Mouse (Mus musculus) lung, adult 2 months (tissue): ENCODE measurements at regions not wholly inside any gene's neighbourhood (a gene's known extent, or its start where the extent isn't known, plus 50 kb on each side); places are given as distances from the start of the nearest gene placed in this dataset.

Source experiments
- DNase-seq: peaks from one replicate; pipeline ENCODE4 v3.0.0; 2022
- H3K4me1 ChIP-seq: fragments of 200-500 bp; 2 replicates; pipeline ENCODE4 v1.6.1; 2011; ENCODE audit warnings: low read length; ENCODE audit not compliant: control insufficient read depth, insufficient read depth
- H3K4me3 ChIP-seq: fragments of 200-500 bp; replicated peaks from 2 replicates; pipeline ENCODE3; 2011; ENCODE audit warnings: low read depth, mild to moderate bottlenecking, control low read depth, low read length; ENCODE audit errors: extremely low read depth
- CTCF ChIP-seq: fragments of 200-500 bp; IDR thresholded peaks from 2 replicates; pipeline ENCODE4 v1.5.1; 2011; ENCODE audit warnings: mild to moderate bottlenecking, low read length, control low read depth; ENCODE audit not compliant: insufficient read depth
- POLR2A ChIP-seq: fragments of 200-500 bp; IDR thresholded peaks from 2 replicates; pipeline ENCODE4 v1.6.1; 2011; ENCODE audit warnings: low read depth, mild to moderate bottlenecking, control low read depth, low read length, borderline replicate concordance; ENCODE audit errors: extremely low read depth
- WGBS: fragments of 180-500 bp; shearing (Covaris S2); methylation state at CpG from one replicate; pipeline ENCODE4 v1.1.7; 2018; 5-methylcytosine and 5-hydroxymethylcytosine counted together

DNA sequence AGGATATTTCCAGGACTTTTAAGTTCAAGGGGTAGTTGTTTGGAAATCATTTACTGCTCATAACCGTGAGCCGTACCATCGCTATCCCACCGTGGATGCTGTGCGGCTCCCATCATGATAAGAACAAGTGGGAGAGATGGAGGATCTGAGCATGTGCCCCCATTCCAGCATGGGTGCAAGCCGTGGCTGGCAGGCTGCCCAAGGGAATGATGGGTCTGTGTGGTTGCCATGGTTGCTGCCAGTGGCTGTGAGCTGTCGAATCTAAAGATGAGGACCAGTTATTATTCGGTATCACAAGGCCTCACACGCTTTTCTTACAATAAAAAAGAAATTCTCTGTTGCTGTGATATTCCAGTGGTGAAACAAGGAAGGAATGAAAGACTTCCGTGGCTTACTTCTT is 189.0 kb upstream of the Dnajc19 start:
- no peak for DNase-seq
- TF ChIP-seq POLR2A (no peak), CTCF (no peak)
- WGBS = 82% methylated on average over 10 of the region's 10 CpGs
- Histone ChIP-seq H3K4me1 (no peaks in the 10 kb centered on the region), H3K4me3 (no peak overlapping the region)

DNA sequence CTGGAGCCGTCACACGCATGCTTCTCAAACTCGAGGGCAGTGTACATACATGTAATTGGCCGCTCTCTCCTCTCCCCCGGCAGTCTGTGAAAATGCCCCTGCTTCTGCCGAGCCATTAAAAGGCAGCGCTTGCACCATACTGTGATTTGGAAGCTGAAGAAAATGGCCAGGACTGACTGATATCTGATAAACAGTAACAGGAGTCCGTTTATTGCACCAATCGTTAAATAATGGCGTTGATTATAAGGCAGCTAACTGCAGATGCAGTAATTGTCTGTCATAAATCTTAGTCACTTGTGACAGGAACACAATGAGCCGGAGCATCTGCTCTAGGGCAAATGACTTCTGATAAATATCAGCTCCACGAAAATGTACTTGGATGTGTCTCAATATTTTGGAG is 185.3 kb upstream of the Dnajc19 start:
- no peak overlapping the region for H3K4me3 ChIP-seq
- DNase-seq = no peak
- WGBS = 56% methylated on average over 12 of the region's 12 CpGs
- H3K4me1 ChIP-seq = no peaks in the 10 kb centered on the region
- TF ChIP-seq POLR2A (no peak), CTCF (no peak)

DNA sequence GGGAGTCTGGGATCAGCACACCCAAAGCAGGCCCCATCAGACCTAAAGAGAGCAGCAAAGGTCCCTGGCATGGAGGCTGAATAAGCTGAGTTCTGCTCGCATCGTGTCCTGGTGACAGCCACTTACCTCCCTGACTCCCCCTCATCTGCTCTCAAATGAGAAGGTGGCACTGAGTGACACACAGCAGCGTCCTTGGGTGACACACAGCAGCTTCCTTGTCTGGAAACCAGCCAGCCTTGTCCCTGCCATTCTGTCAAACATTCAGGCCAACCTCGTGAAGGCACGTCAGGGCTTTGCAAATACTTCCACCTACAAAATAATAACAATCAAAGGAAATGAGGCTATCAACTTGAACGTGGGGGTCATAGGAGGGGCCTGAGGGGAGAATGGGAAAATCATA is 183.7 kb upstream of the Dnajc19 start:
- TF ChIP-seq POLR2A (no peak), CTCF (no peak)
- WGBS = 30% methylated on average over 6 of the region's 6 CpGs
- DNase-seq = no peak
- H3K4me3 ChIP-seq = no peak overlapping the region
- no peaks in the 10 kb centered on the region for H3K4me1 ChIP-seq

- TF ChIP-seq CTCF = no peak
- no peaks in the 10 kb centered on the region for H3K4me1 ChIP-seq
- no peak overlapping the region for H3K4me3 ChIP-seq
- DNase-seq = no peak
- WGBS = 65% methylated on average over 12 of the region's 12 CpGs
These were observed 171.7 kb upstream of the Dnajc19 start for GRCm38 (mm10) chr3:34252730-34253337.

DNA sequence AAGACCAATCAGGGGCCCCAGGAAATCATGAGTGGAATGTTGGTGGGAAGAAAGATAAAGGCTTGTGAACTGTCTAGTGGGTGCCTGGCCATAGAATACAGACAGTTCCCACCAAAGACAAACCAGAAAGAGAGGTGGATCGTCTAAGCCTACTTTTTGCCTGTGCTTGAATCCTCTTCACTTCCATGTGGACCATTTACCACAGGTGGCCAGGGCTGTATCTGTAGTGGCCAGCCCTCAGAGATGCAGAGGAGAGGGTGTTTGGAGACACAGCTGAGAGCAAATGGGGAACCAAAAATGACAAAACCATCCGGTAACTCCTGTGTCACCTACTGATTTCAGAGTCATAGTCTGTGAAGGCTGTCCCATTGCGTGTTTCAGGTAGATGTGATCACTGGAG is 161.0 kb upstream of the Dnajc19 start:
- DNase-seq = no peak
- TF ChIP-seq CTCF (no peak), POLR2A (no peak)
- 83% methylated on average over 3 of the region's 3 CpGs for WGBS
- H3K4me3 ChIP-seq = no peak overlapping the region
- H3K4me1 ChIP-seq = no peaks in the 10 kb centered on the region

- Histone ChIP-seq H3K4me1 (no peaks in the 10 kb centered on the region), H3K4me3 (no peak overlapping the region)
- TF ChIP-seq POLR2A = no peak
- no peak for TF ChIP-seq CTCF
- no peak for DNase-seq
- 61% methylated on average over 2 of the region's 2 CpGs for WGBS
These were observed 158.9 kb upstream of the Dnajc19 start for GRCm38 (mm10) chr3:34239978-34240377.

DNA sequence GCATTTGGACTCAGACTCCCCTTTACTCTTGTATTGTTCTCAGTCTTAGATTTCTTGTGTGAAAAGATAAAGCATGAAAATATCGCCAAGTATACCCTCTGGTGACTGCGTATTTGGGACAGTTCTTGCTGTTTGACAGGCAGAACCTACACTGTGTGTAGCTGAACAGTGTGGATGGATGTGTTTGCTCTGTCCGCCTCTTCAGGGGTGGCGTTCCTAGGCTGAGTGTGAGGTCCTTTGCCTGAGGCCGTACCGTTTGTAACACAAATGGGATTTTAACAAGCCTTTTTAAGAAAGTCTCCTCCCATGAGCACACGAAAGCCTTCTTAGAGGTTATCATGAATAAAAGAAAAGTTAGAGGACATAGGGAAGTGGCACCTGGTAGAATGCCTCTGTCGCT is 153.3 kb upstream of the Dnajc19 start:
- Histone ChIP-seq H3K4me3 (no peak overlapping the region), H3K4me1 (no peaks in the 10 kb centered on the region)
- no peak for TF ChIP-seq POLR2A
- no peak for TF ChIP-seq CTCF
- no peak for DNase-seq
- WGBS = 54% methylated on average over 8 of the region's 8 CpGs

- TF ChIP-seq CTCF = no peak
- TF ChIP-seq POLR2A = no peak
- WGBS = 77% methylated on average over 7 of the region's 7 CpGs
- no peaks in the 10 kb centered on the region for H3K4me1 ChIP-seq
- H3K4me3 ChIP-seq = no peak overlapping the region
- no peak for DNase-seq
These were observed 151.5 kb upstream of the Dnajc19 start for GRCm38 (mm10) chr3:34232329-34233250.

GRCm38 (mm10) chr3:34231593-34232328 is 150.6 kb upstream of the Dnajc19 start:
- TF ChIP-seq CTCF = no peak
- no peak for TF ChIP-seq POLR2A
- DNase-seq = no peak
- 64% methylated on average over 9 of the region's 9 CpGs for WGBS
- Histone ChIP-seq H3K4me1 (no peaks in the 10 kb centered on the region), H3K4me3 (no peak overlapping the region)

- TF ChIP-seq POLR2A (no peak), CTCF (no peak)
- 87% methylated on average over 10 of the region's 10 CpGs for WGBS
- Histone ChIP-seq H3K4me3 (no peak overlapping the region), H3K4me1 (no peaks in the 10 kb centered on the region)
- no peak for DNase-seq
These were observed 141.2 kb upstream of the Dnajc19 start for GRCm38 (mm10) chr3:34222291-34222690.
